Mouse (Mus musculus): ENCODE data around the gene Jsrp1.

The Jsrp1 gene

GRCm38 (mm10) chr10:80813366-80813765 is at the start of gene Jsrp1:
Gene Jsrp1, minus strand, starts transcription at chr10:80813498.
- no peak for DNase-seq (ENCODE audit: low spot score in 2 of 2)

GRCm38 (mm10) chr10:80862305-80862704 is 49.0 kb upstream of the Jsrp1 start:
- DNase-seq (ENCODE audit: low spot score in 2 of 2): no peak

- no peak for DNase-seq (ENCODE audit: low spot score in 2 of 2)
Observed at GRCm38 (mm10) chr10:80858350-80858935, 45.1 kb upstream of the Jsrp1 start.

- no peak for DNase-seq (ENCODE audit: low spot score in 2 of 2)
Observed at GRCm38 (mm10) chr10:80857848-80858247, 44.5 kb upstream of the Jsrp1 start.

- peak in 1 of 2 experiments; percentile 51 for DNase-seq (ENCODE audit: low spot score in 2 of 2)
Observed at GRCm38 (mm10) chr10:80857386-80857785, 44.1 kb upstream of the Jsrp1 start.

GRCm38 (mm10) chr10:80856908-80857307 is 43.6 kb upstream of the Jsrp1 start:
- DNase-seq (ENCODE audit: low spot score in 2 of 2): no peak

GRCm38 (mm10) chr10:80856267-80856666 is 43.0 kb upstream of the Jsrp1 start:
- DNase-seq (ENCODE audit: low spot score in 2 of 2): peak; percentile 61 to 78

- DNase-seq (ENCODE audit: low spot score in 2 of 2): no peak
Observed at GRCm38 (mm10) chr10:80855749-80856073, 42.4 kb upstream of the Jsrp1 start.

GRCm38 (mm10) chr10:80854913-80855748 is 41.8 kb upstream of the Jsrp1 start, which contains the start of the genes Lsm7 and Sppl2b:
Gene Lsm7, minus strand, starts transcription at chr10:80855209.
Gene Sppl2b, plus strand, starts transcription at chr10:80855275.
- DNase-seq (ENCODE audit: low spot score in 2 of 2): peak; percentile 97 to 98

GRCm38 (mm10) chr10:80848571-80848970 is 35.3 kb upstream of the Jsrp1 start:
- peak in 1 of 2 experiments; percentile 55 for DNase-seq (ENCODE audit: low spot score in 2 of 2)

- no peak for DNase-seq (ENCODE audit: low spot score in 2 of 2)
Observed at GRCm38 (mm10) chr10:80845732-80846131, 32.4 kb upstream of the Jsrp1 start.

- no peak for DNase-seq (ENCODE audit: low spot score in 2 of 2)
Observed at GRCm38 (mm10) chr10:80845055-80845693, 31.9 kb upstream of the Jsrp1 start.

- peak; percentile 77 to 80 for DNase-seq (ENCODE audit: low spot score in 2 of 2)
Observed at GRCm38 (mm10) chr10:80843931-80844547, 30.7 kb upstream of the Jsrp1 start, which contains the start of gene Lingo3. Gene Lingo3, minus strand, starts transcription at chr10:80844039.

GRCm38 (mm10) chr10:80843087-80843930 is 30.0 kb upstream of the Jsrp1 start:
- no peak for DNase-seq (ENCODE audit: low spot score in 2 of 2)

GRCm38 (mm10) chr10:80842334-80842733 is 29.0 kb upstream of the Jsrp1 start:
- DNase-seq (ENCODE audit: low spot score in 2 of 2): no peak

- DNase-seq (ENCODE audit: low spot score in 2 of 2): no peak
Observed at GRCm38 (mm10) chr10:80841685-80842084, 28.4 kb upstream of the Jsrp1 start.

- no peak for DNase-seq (ENCODE audit: low spot score in 2 of 2)
Observed at GRCm38 (mm10) chr10:80839848-80840247, 26.6 kb upstream of the Jsrp1 start.

- no peak for DNase-seq (ENCODE audit: low spot score in 2 of 2)
Observed at GRCm38 (mm10) chr10:80838346-80838912, 25.1 kb upstream of the Jsrp1 start.

- no peak for DNase-seq (ENCODE audit: low spot score in 2 of 2)
Observed at GRCm38 (mm10) chr10:80837827-80838226, 24.5 kb upstream of the Jsrp1 start.

GRCm38 (mm10) chr10:80836949-80837379 is 23.7 kb upstream of the Jsrp1 start:
- DNase-seq (ENCODE audit: low spot score in 2 of 2): no peak

GRCm38 (mm10) chr10:80835617-80836016 is 22.3 kb upstream of the Jsrp1 start:
- DNase-seq (ENCODE audit: low spot score in 2 of 2): no peak
